Mouse (Mus musculus) testis, adult 2 months (tissue): ENCODE measurements around the gene Pcnx.

Experiments used
- CTCF ChIP-seq: fragments of 200-500 bp; IDR thresholded peaks from 2 replicates; pipeline ENCODE4 v1.5.1; 2012; ENCODE audit warnings: low read depth, mild to moderate bottlenecking, inconsistent platforms, low read length, moderate library complexity; ENCODE audit not compliant: control insufficient read depth, insufficient read depth, insufficient replicate concordance
- POLR2A ChIP-seq: fragments of 200-500 bp; IDR thresholded peaks from 2 replicates; pipeline ENCODE4 v1.6.1; 2012; ENCODE audit warnings: low read depth, mild to moderate bottlenecking, inconsistent platforms, low read length, moderate library complexity; ENCODE audit not compliant: control insufficient read depth

- TF ChIP-seq CTCF (no peak), POLR2A (no peak)
Observed at GRCm38 (mm10) chr12:81843501-81843900, 16.3 kb upstream of the Pcnx start.
